Mouse (Mus musculus): Measurements from ENCODE around the gene Ostm1. TPM values are rescaled to one million over a fixed set of nuclear protein-coding genes. Genes with fewer than 3 reads are reported as not detected.

Gene Ostm1
- polyA plus RNA-seq, 1 experiment from 2014 or later = 41.8 TPM

DNA sequence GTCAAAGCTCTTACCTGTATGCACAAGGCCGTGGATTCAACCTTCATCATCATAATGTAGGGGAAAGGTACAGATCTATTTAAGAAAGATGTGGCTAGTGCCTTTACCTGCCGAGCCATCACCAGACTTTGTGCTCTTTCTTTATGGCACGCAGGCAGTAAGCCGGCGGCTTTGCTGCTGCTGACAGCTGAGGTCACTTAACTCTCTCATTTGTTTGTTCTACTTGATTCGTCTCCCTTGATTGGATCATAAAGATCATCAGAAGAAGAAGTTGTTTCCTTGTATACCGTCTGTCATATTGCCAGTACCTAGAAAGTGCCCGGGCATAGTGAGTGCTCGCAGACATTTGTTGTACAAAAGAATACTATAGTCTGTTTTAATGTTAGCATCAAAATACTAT lies 114.8 kb downstream of the Ostm1 start:
- WGBS = 93% methylated on average over 9 of the region's 9 CpGs
- DNase-seq (ENCODE audit: low spot score) (no peak), ATAC-seq (ENCODE audit: low FRiP score) (no peak)
- Histone ChIP-seq H3K27me3 (ENCODE audit: control insufficient read depth, insufficient read depth, low read length) (no peaks in the 10 kb centered on the region), H3K4me1 (replicated peaks; ENCODE audit: control insufficient read depth, insufficient read depth, low read length) (no peaks in the 10 kb centered on the region), H3K9me3 (ENCODE audit: control insufficient read depth, low read length) (no peaks in the 10 kb centered on the region), H3K4me2 (replicated peaks) (no peak overlapping the region), H3K9ac (no peak overlapping the region), H3K27ac (no peak overlapping the region), H3K36me3 (replicated peaks; ENCODE audit: control insufficient read depth, insufficient read depth) (peaks cover 39% of the 10 kb centered on the region), H3K4me3 (replicated peaks; ENCODE audit: low read length) (no peak overlapping the region)

DNA sequence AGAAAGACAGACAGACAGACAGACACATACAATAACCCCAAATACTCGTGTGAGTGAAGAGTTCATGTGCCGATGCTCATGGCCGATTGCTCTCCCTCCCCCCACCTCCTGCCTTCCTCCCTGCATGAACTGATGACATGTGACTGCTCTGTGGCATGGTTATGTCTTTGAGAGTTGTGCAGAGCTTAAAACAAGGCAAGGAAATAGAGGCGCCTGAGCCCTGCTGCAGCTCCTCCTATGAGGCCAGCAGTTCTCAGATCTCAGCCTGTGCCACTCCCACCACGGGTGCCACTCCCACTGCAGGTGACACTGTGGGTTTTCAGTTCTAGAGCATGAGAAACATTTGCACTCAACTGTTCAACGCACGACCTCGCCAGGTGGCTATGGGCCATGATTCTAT lies 115.4 kb downstream of the Ostm1 start:
- Histone ChIP-seq H3K4me3 (replicated peaks; ENCODE audit: low read length) (no peak overlapping the region), H3K27me3 (ENCODE audit: control insufficient read depth, insufficient read depth, low read length) (no peaks in the 10 kb centered on the region), H3K9me3 (ENCODE audit: control insufficient read depth, low read length) (no peaks in the 10 kb centered on the region), H3K4me2 (replicated peaks) (no peak overlapping the region), H3K27ac (no peak overlapping the region), H3K4me1 (replicated peaks; ENCODE audit: control insufficient read depth, insufficient read depth, low read length) (no peaks in the 10 kb centered on the region), H3K36me3 (replicated peaks; ENCODE audit: control insufficient read depth, insufficient read depth) (peaks cover 43% of the 10 kb centered on the region), H3K9ac (no peak overlapping the region)
- ATAC-seq (ENCODE audit: low FRiP score) (no peak), DNase-seq (ENCODE audit: low spot score) (no peak)
- 92% methylated on average over 8 of the region's 8 CpGs for WGBS

DNA sequence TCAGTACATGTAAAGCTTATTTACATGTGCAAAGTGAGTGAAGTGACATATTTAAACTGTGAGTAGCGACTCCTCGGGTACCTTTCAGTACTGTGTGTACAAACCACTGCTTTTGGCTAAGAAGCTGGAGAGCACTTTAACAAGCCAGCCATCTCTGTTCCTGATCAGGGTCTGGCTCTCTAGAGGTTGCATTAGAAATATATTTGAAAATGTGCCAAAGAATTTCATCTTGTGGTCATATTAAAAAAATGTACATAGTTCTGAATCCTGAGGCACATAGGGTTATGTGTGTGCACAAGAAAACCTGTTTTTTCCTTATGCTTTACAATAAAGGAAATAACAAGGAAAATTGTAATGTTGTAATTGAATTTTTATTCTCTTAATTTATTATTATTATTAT lies 118.5 kb downstream of the Ostm1 start:
- Histone ChIP-seq H3K4me3 (replicated peaks; ENCODE audit: low read length) (no peak overlapping the region), H3K36me3 (replicated peaks; ENCODE audit: control insufficient read depth, insufficient read depth) (peaks cover 49% of the 10 kb centered on the region), H3K9me3 (ENCODE audit: control insufficient read depth, low read length) (no peaks in the 10 kb centered on the region), H3K4me2 (replicated peaks) (no peak overlapping the region), H3K9ac (no peak overlapping the region), H3K4me1 (replicated peaks; ENCODE audit: control insufficient read depth, insufficient read depth, low read length) (no peaks in the 10 kb centered on the region), H3K27me3 (ENCODE audit: control insufficient read depth, insufficient read depth, low read length) (no peaks in the 10 kb centered on the region), H3K27ac (no peak overlapping the region)
- 96% methylated on average over 2 of the region's 2 CpGs for WGBS
- DNase-seq (ENCODE audit: low spot score) (no peak), ATAC-seq (ENCODE audit: low FRiP score) (no peak)

- Histone ChIP-seq H3K9ac (no peak overlapping the region), H3K27ac (no peak overlapping the region), H3K36me3 (replicated peaks; ENCODE audit: control insufficient read depth, insufficient read depth) (no peaks in the 10 kb centered on the region), H3K4me1 (replicated peaks; ENCODE audit: control insufficient read depth, insufficient read depth, low read length) (peaks cover 8% of the 10 kb centered on the region), H3K4me3 (replicated peaks; ENCODE audit: low read length) (no peak overlapping the region), H3K27me3 (ENCODE audit: control insufficient read depth, insufficient read depth, low read length) (no peaks in the 10 kb centered on the region), H3K9me3 (ENCODE audit: control insufficient read depth, low read length) (no peaks in the 10 kb centered on the region), H3K4me2 (replicated peaks) (no peak overlapping the region)
- 22% methylated on average over 9 of the region's 9 CpGs for WGBS
- DNase-seq (ENCODE audit: low spot score) (no peak), ATAC-seq (ENCODE audit: low FRiP score) (no peak)
Observed at GRCm38 (mm10) chr10:42714676-42715075, 131.1 kb downstream of the Ostm1 start.

DNA sequence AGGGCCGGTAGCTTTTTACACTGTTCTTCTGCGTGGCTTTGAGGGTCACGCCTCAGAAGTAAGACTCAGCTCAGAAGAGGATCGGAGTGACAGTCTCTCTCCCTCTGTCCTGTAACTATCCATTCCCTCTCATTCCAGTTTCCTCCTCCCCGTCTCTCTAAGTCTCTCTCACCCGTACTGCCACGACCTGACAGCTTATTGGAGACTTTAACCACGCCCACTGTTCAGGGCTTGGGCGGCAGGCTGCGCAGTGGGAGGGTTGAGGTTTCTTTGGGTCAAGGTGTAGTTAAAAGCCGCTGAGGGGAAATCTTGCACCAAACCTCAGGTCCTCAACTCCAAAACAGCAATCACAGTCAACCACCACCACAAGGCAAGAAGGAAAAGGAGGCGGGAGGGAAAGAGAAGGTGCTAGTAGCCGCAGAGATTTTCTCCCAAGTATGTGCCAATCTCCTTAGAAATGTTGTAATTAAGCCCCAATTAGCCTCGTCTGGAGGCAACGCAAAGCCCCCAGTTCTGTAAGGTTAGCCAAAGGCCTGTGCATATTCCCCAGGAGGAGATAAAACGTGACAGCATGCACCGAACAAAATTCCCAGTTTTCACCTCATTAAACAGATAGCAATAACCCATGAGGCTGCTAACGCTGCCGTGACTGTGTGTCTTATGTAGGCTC lies 131.9 kb downstream of the Ostm1 start:
- Histone ChIP-seq H3K9me3 (ENCODE audit: control insufficient read depth, low read length) (no peaks in the 10 kb centered on the region), H3K9ac (no peak overlapping the region), H3K27ac (no peak overlapping the region), H3K27me3 (ENCODE audit: control insufficient read depth, insufficient read depth, low read length) (no peaks in the 10 kb centered on the region), H3K4me1 (replicated peaks; ENCODE audit: control insufficient read depth, insufficient read depth, low read length) (peaks cover 8% of the 10 kb centered on the region), H3K4me3 (replicated peaks; ENCODE audit: low read length) (no peak overlapping the region), H3K4me2 (replicated peaks) (peak overlapping the region; percentile 28), H3K36me3 (replicated peaks; ENCODE audit: control insufficient read depth, insufficient read depth) (no peaks in the 10 kb centered on the region)
- no peak for ATAC-seq (ENCODE audit: low FRiP score)
- WGBS = 22% methylated on average over 19 of the region's 19 CpGs
- no peak for DNase-seq (ENCODE audit: low spot score)

DNA sequence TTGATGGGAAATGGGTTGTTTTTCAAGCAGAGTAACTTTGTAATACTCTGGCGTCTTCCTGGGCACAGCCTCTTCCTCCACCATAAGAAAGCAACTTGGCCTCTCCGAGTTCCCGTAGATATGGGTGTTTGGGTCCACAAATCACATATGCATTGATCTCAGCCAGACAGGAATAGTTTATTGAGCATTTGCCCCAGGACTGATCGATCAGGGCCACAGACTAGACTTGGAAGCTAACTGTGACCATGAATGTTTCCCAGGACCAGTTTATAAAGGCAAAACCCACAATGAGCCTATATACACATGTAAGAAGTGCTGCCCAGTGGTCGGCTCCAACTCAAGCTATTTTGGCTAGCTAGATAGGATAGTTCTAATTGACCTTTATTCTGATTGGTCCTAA lies 138.5 kb downstream of the Ostm1 start:
- H3K36me3 ChIP-seq (replicated peaks; ENCODE audit: control insufficient read depth, insufficient read depth) = no peaks in the 10 kb centered on the region
- no peaks in the 10 kb centered on the region for H3K4me1 ChIP-seq (replicated peaks; ENCODE audit: control insufficient read depth, insufficient read depth, low read length)
- no peaks in the 10 kb centered on the region for H3K9me3 ChIP-seq (ENCODE audit: control insufficient read depth, low read length)
- H3K27me3 ChIP-seq (ENCODE audit: control insufficient read depth, insufficient read depth, low read length) = no peaks in the 10 kb centered on the region
- H3K4me2 ChIP-seq (replicated peaks) = no peak overlapping the region
- no peak for DNase-seq (ENCODE audit: low spot score)
- H3K27ac ChIP-seq = no peak overlapping the region
- WGBS = 95% methylated on average over 5 of the region's 5 CpGs
- no peak for ATAC-seq (ENCODE audit: low FRiP score)
- H3K4me3 ChIP-seq (replicated peaks; ENCODE audit: low read length) = no peak overlapping the region
- H3K9ac ChIP-seq = no peak overlapping the region

GRCm38 (mm10) chr10:42723275-42724232 lies 139.9 kb downstream of the Ostm1 start:
- Histone ChIP-seq H3K9ac (no peak overlapping the region), H3K27me3 (ENCODE audit: control insufficient read depth, insufficient read depth, low read length) (no peaks in the 10 kb centered on the region), H3K4me1 (replicated peaks; ENCODE audit: control insufficient read depth, insufficient read depth, low read length) (no peaks in the 10 kb centered on the region), H3K27ac (no peak overlapping the region), H3K36me3 (replicated peaks; ENCODE audit: control insufficient read depth, insufficient read depth) (no peaks in the 10 kb centered on the region), H3K4me2 (replicated peaks) (no peak overlapping the region), H3K4me3 (replicated peaks; ENCODE audit: low read length) (no peak overlapping the region), H3K9me3 (ENCODE audit: control insufficient read depth, low read length) (no peaks in the 10 kb centered on the region)
- DNase-seq (ENCODE audit: low spot score) (no peak), ATAC-seq (ENCODE audit: low FRiP score) (no peak)
- WGBS = 74% methylated on average over 13 of the region's 13 CpGs

DNA sequence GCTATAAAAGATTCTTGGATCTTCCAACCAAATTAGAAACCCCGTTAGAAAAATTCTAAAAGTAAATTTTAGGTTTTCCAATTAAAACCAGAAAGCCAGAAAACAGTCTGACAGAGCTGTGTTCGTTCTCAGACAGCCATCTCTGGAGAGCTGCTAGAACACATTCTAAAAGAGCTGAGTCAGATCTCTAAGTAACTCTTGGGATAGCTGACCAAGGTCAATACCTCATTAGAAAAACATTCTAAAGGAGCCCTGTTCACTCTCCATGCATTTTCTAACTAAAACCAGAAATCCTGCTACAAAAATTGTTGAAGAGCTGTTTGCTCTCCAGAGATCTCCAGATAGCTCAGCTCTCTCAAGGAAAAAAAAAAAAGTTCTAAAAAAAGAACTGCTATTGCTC lies 146.0 kb downstream of the Ostm1 start:
- no peak for DNase-seq (ENCODE audit: low spot score)
- Histone ChIP-seq H3K9me3 (ENCODE audit: control insufficient read depth, low read length) (0 out of 2 replicates have a peak, but pooled peaks cover 2% of the 10 kb centered on the region), H3K36me3 (replicated peaks; ENCODE audit: control insufficient read depth, insufficient read depth) (no peaks in the 10 kb centered on the region), H3K4me3 (replicated peaks; ENCODE audit: low read length) (no peak overlapping the region), H3K27me3 (ENCODE audit: control insufficient read depth, insufficient read depth, low read length) (no peaks in the 10 kb centered on the region), H3K27ac (no peak overlapping the region), H3K4me1 (replicated peaks; ENCODE audit: control insufficient read depth, insufficient read depth, low read length) (no peaks in the 10 kb centered on the region), H3K9ac (no peak overlapping the region), H3K4me2 (replicated peaks) (no peak overlapping the region)
- ATAC-seq (ENCODE audit: low FRiP score) = no peak
- 87% methylated on average over 2 of the region's 2 CpGs for WGBS

DNA sequence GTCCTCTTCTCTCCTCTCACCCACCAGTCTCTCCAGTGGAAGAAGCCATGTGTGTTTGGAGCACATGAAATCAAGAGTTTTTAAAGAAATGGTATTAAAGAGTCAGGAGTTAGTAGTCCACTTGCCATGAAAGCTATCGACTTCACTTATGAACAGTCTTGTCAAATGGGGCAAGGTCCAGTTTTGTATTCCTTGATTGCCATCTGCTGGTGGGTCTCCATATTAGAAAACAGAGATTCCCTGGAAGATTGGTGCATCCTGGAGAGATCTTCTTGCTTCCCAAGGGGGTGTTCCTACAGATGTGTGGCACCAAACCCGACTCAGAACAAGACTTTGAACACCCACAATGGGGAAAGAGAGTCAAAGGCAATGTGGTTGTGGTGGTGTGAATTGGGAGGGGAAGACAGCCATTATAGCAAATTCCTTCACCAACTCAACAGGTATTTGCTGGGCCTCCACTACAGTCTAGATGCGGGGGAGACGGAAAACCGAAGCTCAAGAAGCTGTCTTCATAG lies 151.0 kb downstream of the Ostm1 start:
- WGBS = 69% methylated on average over 5 of the region's 5 CpGs
- Histone ChIP-seq H3K4me3 (replicated peaks; ENCODE audit: low read length) (no peak overlapping the region), H3K9me3 (ENCODE audit: control insufficient read depth, low read length) (0 out of 2 replicates have a peak, but pooled peaks cover 2% of the 10 kb centered on the region), H3K27me3 (ENCODE audit: control insufficient read depth, insufficient read depth, low read length) (no peaks in the 10 kb centered on the region), H3K36me3 (replicated peaks; ENCODE audit: control insufficient read depth, insufficient read depth) (no peaks in the 10 kb centered on the region), H3K4me1 (replicated peaks; ENCODE audit: control insufficient read depth, insufficient read depth, low read length) (no peaks in the 10 kb centered on the region), H3K27ac (no peak overlapping the region), H3K4me2 (replicated peaks) (no peak overlapping the region), H3K9ac (no peak overlapping the region)
- DNase-seq (ENCODE audit: low spot score) (peak; percentile 74), ATAC-seq (ENCODE audit: low FRiP score) (no peak)
